Mouse (Mus musculus) layer of hippocampus, adult 8-10 months (tissue): ENCODE results near the gene Olfr90. TPM values are rescaled to one million over a fixed set of nuclear protein-coding genes. Genes with fewer than 3 reads are reported as not detected.
"Not testable (repeated sequence)": the region's sequence is repeated elsewhere in the genome, so short reads cannot be mapped to it uniquely, and the experiment has no call there.

Experiments used
- DNase-seq, 2 experiments: peaks; one replicate each; pipeline ENCODE4 v3.0.0; 2022; ENCODE audit warnings: low spot score in 2 of 2
- total RNA-seq, 4 experiments: library from RNA; stranded (reverse); gene quantifications; 2 replicates each; pipeline ENCODE4 v1.2.4; 2022

The Olfr90 gene
- not detected for total RNA-seq

DNA sequence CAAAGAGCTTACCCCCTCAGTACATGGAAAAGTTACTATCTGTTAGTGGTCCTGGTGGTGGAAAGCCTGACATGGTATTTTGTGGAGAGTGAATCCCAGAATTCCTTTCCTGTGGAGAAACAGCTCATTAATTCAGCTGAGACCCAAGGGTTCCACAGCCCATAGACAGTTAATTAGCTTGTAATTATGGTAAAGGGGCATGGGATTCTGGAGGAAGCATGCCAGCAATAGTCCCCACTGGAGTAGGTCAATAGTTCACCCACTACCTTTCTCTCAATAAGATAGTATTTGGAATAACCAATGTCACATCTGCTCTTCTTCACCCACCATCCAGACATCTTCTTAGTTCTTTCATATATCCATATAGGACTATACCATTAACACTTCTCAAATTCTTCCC lies at the start of gene Olfr90:
TSS of gene Olfr90 (minus strand) at position 101 of the 400 bp plus-strand sequence.
- no peak for DNase-seq

DNA sequence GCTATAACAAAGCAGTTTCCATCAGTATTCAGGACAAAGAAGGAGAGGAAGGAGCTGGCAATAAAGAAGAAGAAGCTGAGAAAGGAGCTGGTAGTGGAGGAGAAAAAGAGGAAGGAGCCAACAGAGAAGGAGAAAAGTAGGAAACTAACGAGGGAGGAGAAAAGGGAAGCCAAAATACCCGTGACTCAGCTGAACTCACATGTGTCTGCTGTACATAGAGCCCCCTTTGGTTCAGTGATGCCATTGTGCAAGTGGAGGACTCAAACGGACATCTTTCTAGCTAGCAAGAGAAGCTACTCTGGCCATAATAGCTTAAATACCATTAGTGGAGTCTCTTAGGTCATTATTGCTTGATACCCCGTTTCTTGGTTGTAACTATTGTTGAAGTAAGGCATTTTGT lies 43.1 kb upstream of the Olfr90 start:
- DNase-seq = not testable (repeated sequence)

DNA sequence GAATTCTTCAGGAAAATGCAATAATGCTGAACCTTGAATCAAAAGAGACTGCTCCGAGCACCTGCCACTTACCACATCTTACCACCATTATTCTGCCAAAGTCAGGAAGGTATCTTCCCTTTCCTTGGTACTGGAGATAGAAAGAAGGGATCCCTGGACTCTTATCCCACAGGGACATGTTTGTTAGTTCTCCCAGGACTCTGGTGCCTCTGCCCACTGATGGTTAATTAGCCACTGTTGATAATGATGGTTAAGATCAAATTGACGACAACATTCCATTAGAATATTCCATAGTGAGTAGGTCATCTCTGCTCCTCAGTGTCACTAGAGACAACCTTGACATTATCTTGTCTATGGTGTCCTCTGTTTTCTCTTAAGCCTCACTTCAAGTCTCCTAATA lies 31.7 kb upstream of the Olfr90 start, which contains the start of gene Olfr92:
TSS of gene Olfr92 (minus strand) at position 101 of the 400 bp plus-strand sequence.
- no peak for DNase-seq

DNA sequence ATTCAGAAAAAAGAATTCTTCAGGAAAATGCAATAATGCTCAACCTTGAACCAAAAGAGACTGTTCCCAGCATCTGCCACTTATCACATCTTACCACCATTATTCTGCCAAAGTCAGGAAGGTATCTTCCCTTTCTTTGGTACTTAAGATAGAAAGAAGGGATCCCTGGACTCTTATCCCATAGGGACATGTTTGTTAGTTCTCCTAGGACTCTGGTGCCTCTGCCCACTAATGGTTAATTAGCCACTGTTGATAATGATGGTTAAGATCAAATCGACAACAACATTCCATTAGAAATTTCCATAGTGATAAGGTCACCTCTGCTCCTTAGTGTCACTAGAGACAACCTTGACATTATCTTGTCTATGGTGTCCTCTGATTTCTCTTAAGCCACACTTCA lies 9.9 kb upstream of the Olfr90 start, which contains the start of gene Olfr91:
TSS of gene Olfr91 (minus strand) at position 101 of the 400 bp plus-strand sequence.
- no peak for DNase-seq

DNA sequence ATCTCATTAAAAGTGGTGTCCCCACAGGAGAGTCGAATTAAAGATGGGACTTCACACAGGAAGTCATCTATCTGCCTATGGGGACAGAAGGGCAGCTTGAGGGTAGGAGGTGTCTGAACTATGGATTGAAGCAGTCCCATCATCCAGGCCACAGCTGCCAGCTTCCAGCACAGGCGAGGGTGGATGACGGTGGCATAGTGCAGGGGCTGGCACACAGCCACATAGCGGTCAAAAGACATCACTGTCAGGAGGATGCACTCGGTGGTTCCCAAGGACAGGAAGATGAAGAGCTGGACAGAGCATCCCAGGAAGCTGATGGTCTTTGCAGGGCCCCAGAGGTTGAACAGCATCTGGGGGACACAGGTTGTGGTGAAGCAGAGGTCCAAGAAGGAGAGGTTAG lies 5.0 kb upstream of the Olfr90 start:
- DNase-seq = no peak

- DNase-seq = no peak
These were observed 3.9 kb upstream of the Olfr90 start for GRCm38 (mm10) chr17:37092198-37092597.

GRCm38 (mm10) chr17:37085545-37085944 lies 2.8 kb downstream of the Olfr90 start:
- DNase-seq = peak in 1 of 2 experiments; percentile 5

- no peak for DNase-seq
These were observed 3.7 kb downstream of the Olfr90 start for GRCm38 (mm10) chr17:37084632-37085031.

GRCm38 (mm10) chr17:37083327-37083726 lies 5.0 kb downstream of the Olfr90 start:
- DNase-seq = peak in 1 of 2 experiments; percentile 12

DNA sequence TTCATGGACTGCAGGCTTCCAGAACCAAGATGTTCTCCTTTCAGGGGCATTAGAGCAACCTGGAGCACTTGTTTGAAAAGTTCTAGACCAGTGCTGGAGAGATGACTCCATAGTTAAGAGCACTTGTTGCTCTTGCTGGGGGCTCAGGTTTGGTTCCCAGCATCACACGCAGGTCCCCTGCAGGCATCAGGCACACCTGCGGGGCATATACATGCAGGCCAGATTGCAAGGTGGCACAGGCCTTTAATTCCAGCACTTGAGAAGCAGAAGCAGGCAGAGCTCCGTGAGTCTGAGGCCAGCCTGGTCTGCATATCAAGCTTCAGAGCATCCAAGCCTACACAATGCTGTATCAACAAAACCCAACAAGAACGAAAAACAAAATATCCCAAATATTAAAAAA lies 6.6 kb downstream of the Olfr90 start:
- DNase-seq = peak in 1 of 2 experiments; percentile 5

DNA sequence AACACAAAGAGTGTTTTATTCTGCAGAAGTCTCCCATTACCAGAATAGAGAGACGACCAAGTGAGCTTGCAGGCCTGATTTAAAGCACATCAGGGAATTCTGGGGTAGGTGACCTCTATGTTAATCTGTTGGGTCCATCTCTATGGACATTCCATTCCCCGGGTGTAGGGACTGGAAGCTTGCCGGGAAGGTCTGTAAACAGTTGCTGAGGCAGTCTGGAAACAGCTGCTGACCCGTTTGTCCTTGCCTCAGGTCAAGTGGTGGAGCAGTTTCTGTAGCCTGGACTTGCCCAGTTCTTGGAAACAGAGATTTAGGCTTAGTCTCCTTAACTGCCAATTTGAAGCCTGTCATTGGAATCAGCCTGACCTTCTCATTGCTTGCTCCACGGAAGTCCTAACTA lies 8.2 kb downstream of the Olfr90 start:
- peak in 1 of 2 experiments; percentile 8 for DNase-seq

GRCm38 (mm10) chr17:37078990-37079389 lies 9.3 kb downstream of the Olfr90 start:
- peak in 1 of 2 experiments; percentile 7 for DNase-seq

GRCm38 (mm10) chr17:37078193-37078592 lies 10.1 kb downstream of the Olfr90 start:
- DNase-seq = no peak

DNA sequence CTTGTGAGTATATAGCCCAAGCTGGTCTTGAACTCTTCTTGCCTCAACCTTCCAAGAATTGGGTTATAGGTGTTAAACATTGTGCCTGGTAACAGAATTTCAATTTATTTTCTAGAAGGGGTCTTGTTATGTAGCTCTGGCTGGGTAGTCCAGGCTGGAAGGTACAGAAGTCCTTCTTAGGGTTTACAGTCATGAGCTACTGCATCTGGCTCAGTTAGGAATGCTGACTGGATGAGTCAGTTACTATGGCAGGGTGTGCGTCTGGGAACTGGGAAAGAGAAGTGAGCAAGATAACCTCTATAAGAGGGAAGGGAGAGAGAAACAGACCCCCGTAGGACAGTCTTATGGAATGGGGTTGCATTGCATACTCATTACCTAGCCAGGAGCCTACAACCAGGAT lies 12.5 kb downstream of the Olfr90 start:
- no peak for DNase-seq

GRCm38 (mm10) chr17:37075181-37075580 lies 13.1 kb downstream of the Olfr90 start:
- peak in 1 of 2 experiments; percentile 4 for DNase-seq

DNA sequence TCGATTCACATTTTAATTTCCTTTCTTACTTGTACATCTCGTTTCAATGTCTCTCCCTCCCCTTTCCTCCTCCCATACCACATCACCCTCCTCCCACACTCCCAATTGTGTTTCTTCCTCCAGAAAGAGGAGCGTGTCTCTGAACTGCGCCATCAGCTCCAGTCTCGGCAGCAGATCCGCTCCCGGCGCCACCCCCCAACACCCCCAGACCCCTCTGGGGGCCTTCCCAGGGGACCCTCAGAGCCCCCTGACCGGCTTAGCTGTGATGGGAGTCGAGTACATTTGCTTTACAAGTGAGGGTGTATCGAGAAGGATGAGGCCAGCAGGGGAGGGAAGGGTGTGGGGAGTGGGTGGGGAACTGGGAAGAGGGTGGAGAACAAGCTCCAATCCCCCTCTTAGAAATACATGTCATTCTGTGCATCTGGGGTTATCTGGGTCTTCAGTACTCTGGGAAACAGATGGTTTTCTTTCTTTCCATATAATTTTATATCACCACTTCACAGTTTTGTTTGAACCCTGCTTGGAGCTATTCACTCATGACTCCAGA lies 15.5 kb downstream of the Olfr90 start:
- peak in 1 of 2 experiments; percentile 17 for DNase-seq

DNA sequence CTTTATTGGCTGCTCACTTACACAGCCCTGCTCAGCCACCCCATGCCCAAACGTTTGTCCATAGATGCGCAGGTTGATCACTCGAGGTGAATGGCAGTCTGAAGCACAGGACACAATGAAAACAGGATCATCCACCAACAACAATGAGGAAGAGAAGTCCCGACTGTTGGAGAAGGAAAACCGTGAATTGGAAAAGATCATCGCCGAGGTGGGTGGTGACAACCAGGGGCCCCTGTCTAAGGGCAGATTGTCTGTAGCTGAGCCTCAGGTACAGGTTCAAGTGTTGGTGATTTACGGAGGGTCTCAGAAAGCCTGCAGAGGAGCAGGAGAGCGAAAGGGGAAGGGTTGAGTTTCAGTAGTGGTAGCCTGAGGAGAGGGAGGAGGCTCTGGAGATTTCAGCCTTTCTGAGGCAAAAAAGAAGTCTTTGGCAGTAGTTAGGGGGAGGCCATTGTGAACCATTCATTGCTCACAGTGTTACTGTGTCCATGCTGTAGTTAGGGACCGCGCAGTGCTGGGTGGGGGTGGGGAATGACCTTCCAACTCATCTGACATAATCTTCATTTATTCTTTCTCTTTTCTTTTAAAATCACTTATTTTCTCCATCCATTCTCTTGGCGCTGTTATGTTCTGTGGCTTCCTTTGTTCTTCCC lies 16.1 kb downstream of the Olfr90 start:
- DNase-seq = peak in 1 of 2 experiments; percentile 4

DNA sequence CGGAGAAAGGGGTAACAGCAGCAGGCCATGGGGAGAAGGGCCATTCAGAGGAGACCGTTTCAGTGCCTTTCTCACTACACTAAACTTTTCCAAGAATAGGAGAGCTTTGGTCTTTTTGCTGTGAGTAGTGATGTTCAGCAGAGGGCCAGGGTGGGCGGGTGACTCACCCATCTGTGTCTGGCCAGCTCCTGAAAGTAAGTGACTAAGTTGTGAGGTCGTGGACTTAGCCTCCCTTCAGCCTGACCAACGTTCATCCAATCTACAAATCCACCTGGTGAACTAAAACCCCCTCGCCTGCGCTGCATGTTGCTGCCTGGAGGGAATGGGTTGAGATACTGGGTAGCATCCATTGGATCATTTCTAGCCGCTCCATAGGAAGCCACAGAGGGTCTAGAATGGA lies 18.2 kb downstream of the Olfr90 start:
- no peak for DNase-seq

DNA sequence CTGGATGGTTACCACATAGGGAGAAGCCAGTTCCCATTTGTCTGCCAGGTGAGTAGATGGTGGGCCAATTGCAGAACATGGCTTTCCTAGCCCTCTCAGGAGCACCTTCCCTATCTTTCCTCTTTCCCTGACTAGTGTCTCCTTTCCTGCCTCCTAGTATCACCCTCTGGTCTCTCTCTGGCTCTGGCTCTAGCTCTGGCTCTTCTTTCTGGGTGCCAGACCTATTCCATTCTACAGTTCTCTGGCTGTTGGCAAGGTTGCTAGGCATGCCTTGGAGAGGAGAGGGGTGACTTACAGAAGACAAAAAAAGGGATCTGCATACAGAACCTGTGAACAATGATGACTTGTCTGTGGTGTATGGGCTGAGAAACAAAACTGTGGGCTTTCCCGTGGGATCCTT lies 20.4 kb downstream of the Olfr90 start:
- no peak for DNase-seq

DNA sequence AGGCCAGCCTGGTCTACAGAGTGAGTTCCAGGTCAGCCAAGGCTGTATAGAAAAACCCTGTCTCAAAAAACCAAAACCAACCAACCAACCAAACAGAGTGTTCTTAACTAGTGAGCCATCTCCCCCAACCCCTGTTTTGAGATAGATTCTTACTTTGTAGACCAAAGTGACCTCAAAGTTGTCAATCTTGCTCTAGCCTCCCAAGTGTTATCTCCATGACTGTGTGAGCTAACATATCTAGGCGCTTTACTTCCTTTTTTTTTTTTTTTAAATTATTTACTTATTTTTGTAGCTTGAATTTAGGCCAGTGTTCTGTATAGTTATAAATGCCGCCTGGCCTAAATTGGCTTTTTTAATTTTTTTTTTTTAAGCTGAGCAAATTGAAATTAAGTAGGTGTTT lies 22.3 kb downstream of the Olfr90 start:
- DNase-seq = no peak

DNA sequence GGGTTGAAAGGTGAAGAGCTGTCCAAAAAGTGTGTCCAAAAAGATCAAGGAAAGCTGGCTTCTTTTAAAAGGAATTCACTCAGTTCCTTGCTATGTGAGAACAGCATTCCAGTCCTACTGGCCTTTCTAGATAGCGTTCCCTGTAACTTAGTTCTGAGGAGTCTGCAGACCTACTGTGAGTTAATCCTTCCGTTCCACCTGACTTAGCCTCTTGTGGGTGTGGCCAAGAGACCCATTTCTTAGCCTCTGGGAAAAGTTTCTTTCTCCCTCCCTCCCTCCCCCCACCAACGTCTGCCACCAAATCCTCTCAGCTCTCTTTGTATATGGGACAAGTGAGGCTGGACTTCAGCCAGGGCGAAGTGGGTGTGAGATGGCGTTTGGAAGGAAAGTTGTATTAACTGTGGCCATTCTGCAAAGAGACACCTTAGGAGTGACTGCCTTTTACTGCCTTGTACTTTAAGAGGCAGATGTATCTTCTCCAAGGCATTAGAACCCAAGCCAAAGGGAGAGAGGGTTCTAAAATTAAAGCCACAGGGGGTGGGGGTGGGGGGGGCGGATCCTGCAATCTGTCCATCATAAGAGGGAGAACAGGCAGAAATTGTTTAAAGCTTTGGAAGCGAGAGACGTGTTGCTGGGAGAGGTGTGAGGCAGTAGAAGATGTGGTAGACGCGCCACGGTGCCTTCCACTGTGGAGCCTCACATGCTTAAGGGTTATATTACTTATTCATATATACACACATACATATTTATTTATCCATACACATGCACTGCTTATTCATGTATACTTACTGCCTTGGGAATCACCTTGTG lies 24.4 kb downstream of the Olfr90 start:
- no peak for DNase-seq

DNA sequence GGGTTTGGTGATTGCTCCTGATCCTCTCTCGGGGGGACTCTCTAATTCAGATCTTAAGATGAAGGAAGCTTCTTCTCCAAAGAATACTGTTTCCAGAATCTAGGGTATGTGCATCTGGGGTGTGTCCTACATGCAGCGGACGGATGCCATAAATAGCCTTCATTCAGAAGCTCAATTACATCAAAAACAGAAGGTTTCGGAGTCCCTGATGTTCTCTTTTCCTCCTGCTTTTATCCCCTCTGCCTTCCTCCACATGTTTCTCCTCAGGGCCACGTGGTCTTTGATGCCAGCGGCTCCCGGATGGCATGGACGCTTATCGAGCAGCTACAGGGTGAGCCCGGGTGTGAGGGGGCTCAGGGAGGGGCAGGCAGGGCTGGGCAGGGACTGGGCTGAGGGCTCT lies 25.2 kb downstream of the Olfr90 start:
- no peak for DNase-seq
